Mouse (Mus musculus): ENCODE results near the gene Snw1. TPM values are rescaled to one million over a fixed set of nuclear protein-coding genes. Genes with fewer than 3 reads are reported as not detected.
A peak's percentile ranks its signal among the peaks of the same experiment; 100 is the strongest.

Snw1 gene
- polyA plus RNA-seq, 1 experiment from 2014 or later: 145 TPM

Small RNA genes within 50 kb of the gene (microRNA-seq; reads per million reads assigned to microRNA genes)
- 31.8 reads per million, percentile 43 among the genes with 10 or more reads in this experiment for gene Mir3068

Other genes with a start within 250 kb of the Snw1 start
- gene Noxred1, start 233.5 kb downstream of the Snw1 start, polyA plus RNA-seq (2014; fragmentation: Nextera tagmentation; extraction: Ambion mirVana): 0.72 and 1.2 TPM in 2 replicates
- gene Vipas39, start 206.0 kb downstream of the Snw1 start, polyA plus RNA-seq (2014; fragmentation: Nextera tagmentation; extraction: Ambion mirVana): 78.2 and 87.1 TPM in 2 replicates
- gene Ahsa1, start 205.8 kb downstream of the Snw1 start, polyA plus RNA-seq (2014; fragmentation: Nextera tagmentation; extraction: Ambion mirVana): 179 and 202 TPM in 2 replicates
- 0.83 and 0.93 TPM in 2 replicates for gene Ism2, start 172.6 kb downstream of the Snw1 start, polyA plus RNA-seq (2014; fragmentation: Nextera tagmentation; extraction: Ambion mirVana)
- gene Sptlc2, start 83.9 kb downstream of the Snw1 start, polyA plus RNA-seq (2014; fragmentation: Nextera tagmentation; extraction: Ambion mirVana): 51.8 and 65.8 TPM in 2 replicates
- gene Slirp, start 28.4 kb downstream of the Snw1 start, polyA plus RNA-seq (2014; fragmentation: Nextera tagmentation; extraction: Ambion mirVana): 229 and 292 TPM in 2 replicates
- 25.8 and 25.9 TPM in 2 replicates for gene Alkbh1, start 28.3 kb downstream of the Snw1 start, polyA plus RNA-seq (2014; fragmentation: Nextera tagmentation; extraction: Ambion mirVana)
- not detected in 2 replicates for gene Gm5788, start 22.4 kb upstream of the Snw1 start, polyA plus RNA-seq (2014; fragmentation: Nextera tagmentation; extraction: Ambion mirVana)
- gene Gm8300, start 42.0 kb upstream of the Snw1 start, polyA plus RNA-seq (2014; fragmentation: Nextera tagmentation; extraction: Ambion mirVana): not detected in 2 replicates
- not detected in 2 replicates for gene Oog1, start 130.4 kb upstream of the Snw1 start, polyA plus RNA-seq (2014; fragmentation: Nextera tagmentation; extraction: Ambion mirVana)
- gene Gm4027, start 146.6 kb upstream of the Snw1 start, polyA plus RNA-seq (2014; fragmentation: Nextera tagmentation; extraction: Ambion mirVana): not detected in 2 replicates
- not detected in 2 replicates for gene Gm16381, start 172.3 kb upstream of the Snw1 start, polyA plus RNA-seq (2014; fragmentation: Nextera tagmentation; extraction: Ambion mirVana)

All from forebrain, embryonic 14.5 days (tissue).